Comparison of ENCODE assay signal across 10 mouse cellular contexts in genomic region chr11:69656065-69656455, GRCm38 (mm10). TPM values are rescaled to one million over a fixed set of nuclear protein-coding genes. Genes with fewer than 3 reads are reported as not detected.
DNase-seq lines count a peak whose midpoint lies in the region; ATAC-seq and TF ChIP-seq lines count a peak whose summit lies in the region.
"Had no signal": no experiment of that assay in that cellular context is flagged by ENCODE, and none has a peak within 500 bp of the region (broad histone marks: within the 10 kb centered on the region; RNA-seq: fewer than 3 reads in every experiment).

No protein-coding gene starts in this region.

- no peak overlapping the region for H3K27ac ChIP-seq in hindbrain, embryonic 13.5 days
- no peak overlapping the region for H3K27ac ChIP-seq in hindbrain, postnatal 0 days
- H3K27ac ChIP-seq in limb, embryonic 15.5 days = peak overlapping the region; percentile 77
- H3K27ac ChIP-seq: hindbrain, embryonic 12.5 days had no signal

- no peak for ATAC-seq in hindbrain, embryonic 13.5 days (ENCODE audit: low FRiP score)
- ATAC-seq in hindbrain, postnatal 0 days = no peak
- no peak for ATAC-seq in limb, embryonic 15.5 days (ENCODE audit: insufficient number of reproducible peaks, low FRiP score, low TSS enrichment, low read depth)

- 82% methylated on average over 5 of the region's 5 CpGs for WGBS in hindbrain, embryonic 13.5 days
- WGBS in hindbrain, postnatal 0 days = 86% methylated on average over 5 of the region's 5 CpGs
- WGBS in limb, embryonic 15.5 days = 71% methylated on average over 5 of the region's 5 CpGs

- no peaks in the 10 kb centered on the region for H3K9me3 ChIP-seq in hindbrain, embryonic 13.5 days
- no peaks in the 10 kb centered on the region for H3K9me3 ChIP-seq in hindbrain, postnatal 0 days (ENCODE audit: low read length)
- no peaks in the 10 kb centered on the region for H3K9me3 ChIP-seq in limb, embryonic 15.5 days
- H3K9me3 ChIP-seq: hindbrain, embryonic 12.5 days; liver, embryonic 15.5 days had no signal

- peaks cover 28% of the 10 kb centered on the region for H3K4me1 ChIP-seq in hindbrain, embryonic 13.5 days (replicated peaks)
- H3K4me1 ChIP-seq in hindbrain, postnatal 0 days (ENCODE audit: insufficient read depth, low read length) = no peaks in the 10 kb centered on the region
- peaks cover 37% of the 10 kb centered on the region for H3K4me1 ChIP-seq in limb, embryonic 15.5 days

- TF ChIP-seq CTCF in hindbrain, postnatal 0 days (IDR thresholded peaks at IDR 0.05; ENCODE audit: low read depth) = no peak

- H3K9ac ChIP-seq in hindbrain, embryonic 13.5 days = 0 out of 2 replicates have a peak overlapping the region, but pooled peaks have one; percentile 39
- no peak overlapping the region for H3K9ac ChIP-seq in hindbrain, postnatal 0 days (replicated peaks; ENCODE audit: low read length)
- no peak overlapping the region for H3K9ac ChIP-seq in limb, embryonic 15.5 days
- H3K9ac ChIP-seq: hindbrain, embryonic 12.5 days; liver, embryonic 15.5 days had no signal

- H3K27me3 ChIP-seq in hindbrain, embryonic 13.5 days = no peaks in the 10 kb centered on the region
- H3K27me3 ChIP-seq in hindbrain, postnatal 0 days (ENCODE audit: insufficient read depth, low read length) = no peaks in the 10 kb centered on the region
- H3K27me3 ChIP-seq in limb, embryonic 15.5 days = no peaks in the 10 kb centered on the region
- H3K27me3 ChIP-seq: hindbrain, embryonic 12.5 days; liver, embryonic 15.5 days had no signal

- no peak for DNase-seq in hindbrain, postnatal 0 days (ENCODE audit: low spot score)
- peak; percentile 62 for DNase-seq in urinary bladder, adult 2 months (ENCODE audit: low spot score)
- no peak for DNase-seq in urinary bladder, postnatal 10 days (ENCODE audit: low spot score)
- no peak for DNase-seq in layer of hippocampus, adult 18-20 months (ENCODE audit: low spot score in 2 of 2)
- no peak for DNase-seq in gastrocnemius, postnatal 14 days
- DNase-seq: thymus, adult 18-20 months had no signal

- no peak overlapping the region for H3K4me2 ChIP-seq in hindbrain, embryonic 13.5 days
- H3K4me2 ChIP-seq in hindbrain, postnatal 0 days (ENCODE audit: low read depth, low read length) = no peak overlapping the region
- peak overlapping the region; percentile 19 for H3K4me2 ChIP-seq in limb, embryonic 15.5 days
- H3K4me2 ChIP-seq: hindbrain, embryonic 12.5 days; liver, embryonic 15.5 days had no signal

- no peak overlapping the region for H3K4me3 ChIP-seq in hindbrain, embryonic 13.5 days
- H3K4me3 ChIP-seq in hindbrain, postnatal 0 days (ENCODE audit: low read length) = no peak overlapping the region
- no peak overlapping the region for H3K4me3 ChIP-seq in limb, embryonic 15.5 days
- H3K4me3 ChIP-seq: hindbrain, embryonic 12.5 days; liver, embryonic 15.5 days had no signal

- intact Hi-C loops in gastrocnemius, postnatal 14 days (cut with DNase I; ENCODE audit: low total_unique reads) = no loop called here

- H3K36me3 ChIP-seq in hindbrain, embryonic 13.5 days = peaks cover 67% of the 10 kb centered on the region
- H3K36me3 ChIP-seq in hindbrain, postnatal 0 days (ENCODE audit: insufficient read depth, low read length) = peaks cover 35% of the 10 kb centered on the region
- H3K36me3 ChIP-seq in limb, embryonic 15.5 days = peaks cover 64% of the 10 kb centered on the region

RNA-seq across cellular contexts. Expression of gene Sox15, which starts 0.9 kb away (rescaled TPM):
- polyA plus RNA-seq in hindbrain, embryonic 13.5 days (2015; fragmentation: Nextera tagmentation; extraction: Ambion mirVana) = not detected in 2 replicates
- total RNA-seq in hindbrain, postnatal 0 days (2014; rRNA removed) = not detected in 2 replicates
- 0.35 and 0.40 TPM in 2 replicates for polyA plus RNA-seq in hindbrain, postnatal 0 days (2015; fragmentation: Nextera tagmentation; extraction: Ambion mirVana)
- polyA plus RNA-seq in urinary bladder, adult 2 months (2012; rRNA removed) = 33.7 and 43.5 TPM in 2 replicates
- polyA plus RNA-seq in limb, embryonic 15.5 days (2015; fragmentation: Nextera tagmentation; extraction: Ambion mirVana) = 3.2 and 4.8 TPM in 2 replicates
- not detected for total RNA-seq in layer of hippocampus, adult 18-20 months (2021)
- not detected for total RNA-seq in gastrocnemius, postnatal 14 days (2021)
- polyA plus RNA-seq: liver, embryonic 15.5 days had no signal

RNA-seq across cellular contexts. Expression of gene Mpdu1, which starts 6.4 kb away (rescaled TPM):
- polyA plus RNA-seq in hindbrain, embryonic 13.5 days (2015; fragmentation: Nextera tagmentation; extraction: Ambion mirVana) = 95.0 and 104 TPM in 2 replicates
- 141 and 256 TPM in 2 replicates for total RNA-seq in hindbrain, postnatal 0 days (2014; rRNA removed)
- polyA plus RNA-seq in hindbrain, postnatal 0 days (2015; fragmentation: Nextera tagmentation; extraction: Ambion mirVana) = 122 and 124 TPM in 2 replicates
- 62.0 and 86.7 TPM in 2 replicates for polyA plus RNA-seq in urinary bladder, adult 2 months (2012; rRNA removed)
- polyA plus RNA-seq in limb, embryonic 15.5 days (2015; fragmentation: Nextera tagmentation; extraction: Ambion mirVana) = 58.9 and 63.9 TPM in 2 replicates
- 10 to 100 TPM; 56.2 to 60.3 TPM for total RNA-seq in layer of hippocampus, adult 18-20 months (2021)
- total RNA-seq in gastrocnemius, postnatal 14 days (2021) = 10 to 100 TPM; 11.8 to 12.1 TPM

RNA-seq across cellular contexts. Expression of gene Cd68, which starts 9.9 kb away (rescaled TPM):
- polyA plus RNA-seq in hindbrain, embryonic 13.5 days (2015; fragmentation: Nextera tagmentation; extraction: Ambion mirVana) = 9.0 and 9.8 TPM in 2 replicates
- total RNA-seq in hindbrain, postnatal 0 days (2014; rRNA removed) = 6.0 and 7.5 TPM in 2 replicates
- polyA plus RNA-seq in hindbrain, postnatal 0 days (2015; fragmentation: Nextera tagmentation; extraction: Ambion mirVana) = 10.5 and 12.0 TPM in 2 replicates
- polyA plus RNA-seq in urinary bladder, adult 2 months (2012; rRNA removed) = 20.5 and 24.9 TPM in 2 replicates
- polyA plus RNA-seq in limb, embryonic 15.5 days (2015; fragmentation: Nextera tagmentation; extraction: Ambion mirVana) = 18.2 and 24.1 TPM in 2 replicates
- 10 to 100 TPM; 13.1 to 13.8 TPM for total RNA-seq in layer of hippocampus, adult 18-20 months (2021)
- 1 to 10 TPM; 4.0 to 4.6 TPM for total RNA-seq in gastrocnemius, postnatal 14 days (2021)

RNA-seq across cellular contexts. Expression of gene Eif4a1, which starts 16.2 kb away (rescaled TPM):
- 528 and 537 TPM in 2 replicates for polyA plus RNA-seq in hindbrain, embryonic 13.5 days (2015; fragmentation: Nextera tagmentation; extraction: Ambion mirVana)
- 696 and 745 TPM in 2 replicates for total RNA-seq in hindbrain, postnatal 0 days (2014; rRNA removed)
- polyA plus RNA-seq in hindbrain, postnatal 0 days (2015; fragmentation: Nextera tagmentation; extraction: Ambion mirVana) = 427 and 463 TPM in 2 replicates
- polyA plus RNA-seq in urinary bladder, adult 2 months (2012; rRNA removed) = 461 and 554 TPM in 2 replicates
- polyA plus RNA-seq in limb, embryonic 15.5 days (2015; fragmentation: Nextera tagmentation; extraction: Ambion mirVana) = 443 and 469 TPM in 2 replicates
- total RNA-seq in layer of hippocampus, adult 18-20 months (2021) = 100 to 1,000 TPM; 325 to 357 TPM
- total RNA-seq in gastrocnemius, postnatal 14 days (2021) = 100 to 1,000 TPM; 141 to 170 TPM

RNA-seq across cellular contexts. Expression of gene Fxr2, which starts 23.3 kb away (rescaled TPM):
- 40.5 and 52.0 TPM in 2 replicates for polyA plus RNA-seq in hindbrain, embryonic 13.5 days (2015; fragmentation: Nextera tagmentation; extraction: Ambion mirVana)
- total RNA-seq in hindbrain, postnatal 0 days (2014; rRNA removed) = 68.5 and 79.6 TPM in 2 replicates
- 23.3 and 28.8 TPM in 2 replicates for polyA plus RNA-seq in hindbrain, postnatal 0 days (2015; fragmentation: Nextera tagmentation; extraction: Ambion mirVana)
- 74.8 and 85.8 TPM in 2 replicates for polyA plus RNA-seq in urinary bladder, adult 2 months (2012; rRNA removed)
- polyA plus RNA-seq in limb, embryonic 15.5 days (2015; fragmentation: Nextera tagmentation; extraction: Ambion mirVana) = 26.8 and 27.1 TPM in 2 replicates
- 100 to 1,000 TPM; 139 to 142 TPM for total RNA-seq in layer of hippocampus, adult 18-20 months (2021)
- total RNA-seq in gastrocnemius, postnatal 14 days (2021) = 10 to 100 TPM; 55.3 to 66.5 TPM
